Mouse (Mus musculus): ENCODE measurements at regions not wholly inside any gene's neighbourhood (a gene's known extent, or its start where the extent isn't known, plus 50 kb on each side); places are given as distances from the start of the nearest gene placed in this dataset.

DNA sequence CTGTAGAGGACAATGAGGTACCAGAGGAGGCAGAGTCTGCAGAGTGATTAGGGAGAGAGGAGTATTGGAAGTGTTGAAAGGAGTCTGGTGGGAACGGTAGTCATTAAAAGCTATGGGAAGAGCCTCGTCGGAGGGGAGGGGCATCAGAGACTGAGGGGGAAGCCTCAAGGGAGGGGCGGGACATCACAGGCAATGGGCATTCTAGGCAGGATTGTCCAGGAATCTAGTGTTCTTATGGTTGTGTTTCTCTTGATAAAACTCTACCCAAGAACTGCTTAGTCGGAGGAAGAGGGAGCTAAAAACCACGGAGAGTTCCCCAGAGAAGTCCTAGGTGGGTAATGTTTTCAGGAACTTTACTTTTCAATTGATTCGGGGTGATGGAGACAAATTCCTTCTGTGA, 90.2 kb downstream of the Sec23ip start:
- ATAC-seq, result no peak

DNA sequence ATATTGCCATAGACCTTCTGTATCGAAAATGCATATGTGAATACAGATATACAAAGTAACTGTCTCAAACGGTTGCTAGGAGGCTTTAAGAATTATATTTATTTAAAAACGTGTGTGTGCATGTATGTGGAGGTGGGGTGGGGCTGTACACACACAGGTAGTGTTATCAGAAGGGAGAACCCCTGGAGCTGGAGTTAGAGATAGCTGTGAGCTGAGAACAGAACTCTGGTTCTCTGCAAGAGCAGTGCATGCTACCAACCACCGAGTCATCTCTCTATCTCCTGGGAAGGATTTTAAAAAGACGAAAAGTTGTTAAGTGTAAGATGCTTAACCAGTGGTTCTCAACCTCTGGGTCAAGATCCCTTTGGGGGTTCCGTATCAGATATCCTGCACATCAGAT, 91.7 kb downstream of the Sec23ip start:
- WGBS, result 68% methylated on average over 6 of the region's 6 CpGs

More for the DNA sequence above, 90.2 kb downstream of the Sec23ip start:
- H3K4me1 ChIP-seq (ENCODE audit: control insufficient read depth, insufficient read depth, low read length), result no peaks in the 10 kb centered on the region
- no peak overlapping the region for H3K4me3 ChIP-seq (ENCODE audit: low read length)
- no peaks in the 10 kb centered on the region for H3K27me3 ChIP-seq (replicated peaks; ENCODE audit: control insufficient read depth, insufficient read depth, low read length)
- H3K4me2 ChIP-seq (ENCODE audit: low read depth, low read length), result no peak overlapping the region
- 34% methylated on average over 7 of the region's 7 CpGs for WGBS
- no peak overlapping the region for H3K9ac ChIP-seq (ENCODE audit: low read depth, low read length)
- H3K27ac ChIP-seq (ENCODE audit: low read length), result no peak overlapping the region
- H3K9me3 ChIP-seq (ENCODE audit: control insufficient read depth, low read length), result no peaks in the 10 kb centered on the region
- H3K36me3 ChIP-seq (ENCODE audit: control insufficient read depth, insufficient read depth, low read length), result no peaks in the 10 kb centered on the region

DNA sequence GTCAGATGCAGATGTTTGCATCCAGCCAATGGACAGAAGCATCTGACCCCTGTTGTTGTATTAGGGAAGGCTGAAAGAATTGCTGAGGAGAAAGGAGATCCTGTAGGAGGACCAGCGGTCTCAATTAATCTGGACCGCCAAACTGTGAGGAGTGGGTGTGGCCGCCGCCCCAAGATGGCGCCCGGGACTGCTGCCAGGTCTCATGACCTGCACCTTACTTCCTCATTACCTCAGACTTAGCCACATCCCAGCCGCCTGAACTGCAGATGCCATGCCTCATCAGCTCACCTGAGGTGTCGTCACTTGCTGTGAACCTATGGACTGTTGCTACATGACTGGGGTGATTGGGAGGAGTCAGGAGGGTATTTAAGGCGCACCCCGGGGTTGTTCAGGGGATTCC, 97.8 kb downstream of the Sec23ip start:
- no peak for ATAC-seq

More for the DNA sequence above, 91.7 kb downstream of the Sec23ip start:
- no peaks in the 10 kb centered on the region for H3K27me3 ChIP-seq (replicated peaks; ENCODE audit: control insufficient read depth, insufficient read depth, low read length)
- H3K4me1 ChIP-seq (ENCODE audit: control insufficient read depth, insufficient read depth, low read length), result no peaks in the 10 kb centered on the region
- H3K4me2 ChIP-seq (ENCODE audit: low read depth, low read length), result no peak overlapping the region
- no peak for ATAC-seq
- no peak overlapping the region for H3K27ac ChIP-seq (ENCODE audit: low read length)
- H3K9ac ChIP-seq (ENCODE audit: low read depth, low read length), result no peak overlapping the region
- no peak overlapping the region for H3K4me3 ChIP-seq (ENCODE audit: low read length)
- H3K9me3 ChIP-seq (ENCODE audit: control insufficient read depth, low read length), result no peaks in the 10 kb centered on the region
- no peaks in the 10 kb centered on the region for H3K36me3 ChIP-seq (ENCODE audit: control insufficient read depth, insufficient read depth, low read length)

DNA sequence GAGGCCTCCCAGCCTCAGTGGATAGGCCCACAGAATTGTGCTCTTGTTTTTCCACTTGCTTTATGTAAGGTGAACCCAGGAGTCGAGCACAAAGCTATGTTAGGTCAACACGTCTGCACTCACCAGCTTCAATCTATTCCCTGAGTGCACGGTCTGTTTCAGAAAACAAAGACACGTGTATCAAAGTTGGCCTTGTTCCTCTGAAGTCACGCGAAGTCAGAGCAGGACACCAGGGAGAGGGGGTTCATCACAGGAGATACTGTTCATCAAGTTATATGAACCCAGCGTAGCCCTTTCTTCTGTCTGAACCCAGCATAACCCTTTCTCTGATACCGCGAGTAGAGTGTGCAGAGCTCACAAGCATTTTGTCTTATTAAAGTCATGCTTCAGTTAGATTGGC, 98.8 kb downstream of the Sec23ip start:
- no peaks in the 10 kb centered on the region for H3K36me3 ChIP-seq (ENCODE audit: control insufficient read depth, insufficient read depth, low read length)
- H3K9ac ChIP-seq (ENCODE audit: low read depth, low read length), result no peak overlapping the region
- no peak overlapping the region for H3K27ac ChIP-seq (ENCODE audit: low read length)
- H3K4me2 ChIP-seq (ENCODE audit: low read depth, low read length), result no peak overlapping the region
- no peak overlapping the region for H3K4me3 ChIP-seq (ENCODE audit: low read length)
- H3K9me3 ChIP-seq (ENCODE audit: control insufficient read depth, low read length), result no peaks in the 10 kb centered on the region
- 84% methylated on average over 9 of the region's 9 CpGs for WGBS
- H3K27me3 ChIP-seq (replicated peaks; ENCODE audit: control insufficient read depth, insufficient read depth, low read length), result no peaks in the 10 kb centered on the region
- no peaks in the 10 kb centered on the region for H3K4me1 ChIP-seq (ENCODE audit: control insufficient read depth, insufficient read depth, low read length)
- no peak for ATAC-seq

More for the DNA sequence above, 97.8 kb downstream of the Sec23ip start:
- Histone ChIP-seq H3K27ac (ENCODE audit: low read length) (no peak overlapping the region), H3K4me2 (ENCODE audit: low read depth, low read length) (no peak overlapping the region), H3K4me1 (ENCODE audit: control insufficient read depth, insufficient read depth, low read length) (no peaks in the 10 kb centered on the region), H3K9ac (ENCODE audit: low read depth, low read length) (no peak overlapping the region), H3K36me3 (ENCODE audit: control insufficient read depth, insufficient read depth, low read length) (no peaks in the 10 kb centered on the region), H3K27me3 (replicated peaks; ENCODE audit: control insufficient read depth, insufficient read depth, low read length) (no peaks in the 10 kb centered on the region), H3K9me3 (ENCODE audit: control insufficient read depth, low read length) (no peaks in the 10 kb centered on the region), H3K4me3 (ENCODE audit: low read length) (no peak overlapping the region)
- WGBS, result 93% methylated on average over 10 of the region's 10 CpGs

DNA sequence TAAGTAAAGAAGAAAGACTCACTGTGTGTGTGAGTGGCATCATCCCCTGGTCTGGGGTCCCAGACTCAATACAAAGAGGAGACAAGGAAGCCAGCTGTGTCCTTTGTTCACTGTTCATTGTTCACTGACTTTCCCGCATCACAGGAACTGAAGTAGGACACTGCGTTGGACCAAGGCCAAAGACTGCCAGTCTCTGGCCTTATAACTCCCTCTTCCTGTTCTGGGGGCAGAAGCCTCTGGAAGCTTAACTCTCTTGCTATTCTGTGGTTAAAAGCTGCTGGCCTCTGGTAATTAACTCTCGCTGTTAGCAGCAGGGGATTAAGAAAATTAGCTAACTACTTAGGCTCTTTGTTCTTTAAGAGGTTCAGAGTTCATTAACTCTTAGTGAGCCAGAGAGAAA, 104.5 kb downstream of the Sec23ip start:
- WGBS, result 44% methylated on average over 3 of the region's 3 CpGs
- no peak for ATAC-seq
- Histone ChIP-seq H3K9me3 (ENCODE audit: control insufficient read depth, low read length) (no peaks in the 10 kb centered on the region), H3K9ac (ENCODE audit: low read depth, low read length) (no peak overlapping the region), H3K4me2 (ENCODE audit: low read depth, low read length) (no peak overlapping the region), H3K27me3 (replicated peaks; ENCODE audit: control insufficient read depth, insufficient read depth, low read length) (no peaks in the 10 kb centered on the region), H3K4me1 (ENCODE audit: control insufficient read depth, insufficient read depth, low read length) (no peaks in the 10 kb centered on the region), H3K27ac (ENCODE audit: low read length) (no peak overlapping the region), H3K4me3 (ENCODE audit: low read length) (no peak overlapping the region), H3K36me3 (ENCODE audit: control insufficient read depth, insufficient read depth, low read length) (no peaks in the 10 kb centered on the region)

DNA sequence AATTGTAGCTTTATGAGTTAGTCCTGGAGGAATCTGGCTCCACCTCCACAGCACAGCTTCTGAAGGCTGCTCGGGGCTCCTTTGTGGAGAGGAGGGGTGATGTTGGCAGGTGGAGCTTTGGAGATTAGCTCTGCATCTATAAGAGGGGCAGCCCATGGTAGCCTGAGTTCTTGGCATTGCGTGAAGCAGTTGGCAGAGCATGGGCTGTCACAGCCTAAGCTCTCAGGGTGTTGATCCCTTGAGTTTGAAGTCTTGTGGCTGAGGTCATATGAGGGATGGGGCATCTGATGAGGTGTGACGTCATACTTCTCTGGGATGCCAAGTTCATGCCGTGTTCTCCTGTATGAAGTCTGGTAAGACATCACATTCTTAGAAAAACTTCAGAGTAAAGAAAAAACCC, 109.5 kb downstream of the Sec23ip start:
- 70% methylated on average over 4 of the region's 4 CpGs for WGBS
- Histone ChIP-seq H3K27me3 (replicated peaks; ENCODE audit: control insufficient read depth, insufficient read depth, low read length) (no peaks in the 10 kb centered on the region), H3K4me1 (ENCODE audit: control insufficient read depth, insufficient read depth, low read length) (no peaks in the 10 kb centered on the region), H3K9ac (ENCODE audit: low read depth, low read length) (no peak overlapping the region), H3K9me3 (ENCODE audit: control insufficient read depth, low read length) (no peaks in the 10 kb centered on the region), H3K27ac (ENCODE audit: low read length) (no peak overlapping the region), H3K36me3 (ENCODE audit: control insufficient read depth, insufficient read depth, low read length) (no peaks in the 10 kb centered on the region), H3K4me3 (ENCODE audit: low read length) (no peak overlapping the region), H3K4me2 (ENCODE audit: low read depth, low read length) (no peak overlapping the region)
- no peak for ATAC-seq

DNA sequence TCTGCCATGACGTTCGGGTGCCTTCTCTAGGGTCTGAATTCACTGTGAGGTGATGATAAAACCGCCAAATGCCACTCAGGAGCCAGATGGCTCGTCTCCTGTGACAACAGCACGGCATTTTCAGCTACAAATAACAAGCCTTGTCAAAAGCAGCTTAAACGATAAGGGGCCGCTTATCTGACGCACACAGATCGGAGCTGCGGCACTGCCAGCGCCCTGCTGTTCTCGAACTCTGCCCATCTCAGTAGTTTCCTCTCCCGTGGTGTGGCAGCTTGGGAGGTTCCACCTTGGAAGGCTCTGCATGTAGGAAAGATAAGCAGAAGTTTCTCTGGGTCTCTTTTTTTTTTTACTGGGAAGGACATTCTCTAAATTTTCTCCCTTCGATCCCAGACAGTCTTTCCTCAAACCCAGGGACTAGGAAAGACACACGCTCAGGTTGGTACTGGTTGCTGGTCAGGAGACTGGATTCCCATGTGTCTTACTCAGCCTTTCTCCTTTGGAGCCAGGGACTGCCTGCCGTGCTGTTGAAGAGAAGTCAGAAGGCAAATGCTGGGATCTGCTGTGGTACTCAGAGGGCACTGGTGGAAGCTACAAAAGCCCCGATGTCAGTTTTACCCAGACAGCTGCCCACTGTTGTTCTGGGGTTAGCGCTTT, 110.1 kb downstream of the Sec23ip start:
- Histone ChIP-seq H3K36me3 (ENCODE audit: control insufficient read depth, insufficient read depth, low read length) (no peaks in the 10 kb centered on the region), H3K27ac (ENCODE audit: low read length) (no peak overlapping the region), H3K4me3 (ENCODE audit: low read length) (no peak overlapping the region), H3K27me3 (replicated peaks; ENCODE audit: control insufficient read depth, insufficient read depth, low read length) (no peaks in the 10 kb centered on the region), H3K4me1 (ENCODE audit: control insufficient read depth, insufficient read depth, low read length) (no peaks in the 10 kb centered on the region), H3K4me2 (ENCODE audit: low read depth, low read length) (no peak overlapping the region), H3K9ac (ENCODE audit: low read depth, low read length) (no peak overlapping the region), H3K9me3 (ENCODE audit: control insufficient read depth, low read length) (no peaks in the 10 kb centered on the region)
- WGBS, result 62% methylated on average over 18 of the region's 18 CpGs
- no peak for ATAC-seq

DNA sequence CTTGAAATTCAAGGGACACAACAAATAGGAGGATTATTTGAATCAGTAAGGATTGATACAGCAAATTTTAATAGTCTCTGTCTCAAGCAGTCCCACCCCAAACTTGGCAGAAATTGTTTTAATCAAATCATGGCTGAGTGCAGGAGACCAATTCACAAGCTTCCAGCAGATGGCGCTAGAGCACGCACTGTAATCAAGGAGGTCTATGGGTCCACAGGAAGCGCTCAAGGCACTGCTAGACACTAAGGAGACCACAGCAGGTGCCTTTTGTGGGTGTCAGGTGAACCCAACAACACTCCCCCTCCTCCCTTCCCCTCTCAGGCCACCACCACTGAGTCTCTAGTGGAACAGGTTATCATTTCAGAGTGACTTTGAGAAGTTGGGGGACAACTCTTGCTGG, 115.4 kb downstream of the Sec23ip start:
- H3K4me2 ChIP-seq (ENCODE audit: low read depth, low read length), result no peak overlapping the region
- no peak for ATAC-seq
- 4% methylated on average over 3 of the region's 3 CpGs for WGBS
- no peaks in the 10 kb centered on the region for H3K36me3 ChIP-seq (ENCODE audit: control insufficient read depth, insufficient read depth, low read length)
- H3K4me1 ChIP-seq (ENCODE audit: control insufficient read depth, insufficient read depth, low read length), result no peaks in the 10 kb centered on the region
- no peaks in the 10 kb centered on the region for H3K27me3 ChIP-seq (replicated peaks; ENCODE audit: control insufficient read depth, insufficient read depth, low read length)
- no peak overlapping the region for H3K4me3 ChIP-seq (ENCODE audit: low read length)
- no peak overlapping the region for H3K27ac ChIP-seq (ENCODE audit: low read length)
- H3K9ac ChIP-seq (ENCODE audit: low read depth, low read length), result no peak overlapping the region
- no peaks in the 10 kb centered on the region for H3K9me3 ChIP-seq (ENCODE audit: control insufficient read depth, low read length)

DNA sequence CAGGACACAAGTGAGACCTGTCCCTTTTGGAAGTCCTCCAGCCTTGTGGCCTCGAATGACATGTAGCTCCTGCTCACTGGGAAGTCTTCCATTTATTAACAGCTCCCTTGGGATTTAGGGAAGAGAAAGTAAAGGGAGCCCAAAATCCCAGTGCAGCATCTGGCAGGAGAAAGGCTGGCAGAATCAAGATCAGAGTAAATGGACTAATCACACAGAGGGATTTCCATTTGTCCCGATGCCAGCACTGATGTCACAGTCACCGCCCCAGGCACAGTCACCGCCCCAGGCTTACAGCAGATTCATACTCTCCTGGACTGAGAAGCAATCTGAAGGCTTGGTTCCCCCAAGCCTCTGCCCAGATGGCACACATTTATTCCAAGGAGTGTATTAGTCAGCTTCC, 116.0 kb downstream of the Sec23ip start:
- Histone ChIP-seq H3K36me3 (ENCODE audit: control insufficient read depth, insufficient read depth, low read length) (no peaks in the 10 kb centered on the region), H3K9me3 (ENCODE audit: control insufficient read depth, low read length) (no peaks in the 10 kb centered on the region), H3K9ac (ENCODE audit: low read depth, low read length) (no peak overlapping the region), H3K4me1 (ENCODE audit: control insufficient read depth, insufficient read depth, low read length) (no peaks in the 10 kb centered on the region), H3K4me3 (ENCODE audit: low read length) (no peak overlapping the region), H3K27me3 (replicated peaks; ENCODE audit: control insufficient read depth, insufficient read depth, low read length) (no peaks in the 10 kb centered on the region), H3K27ac (ENCODE audit: low read length) (no peak overlapping the region), H3K4me2 (ENCODE audit: low read depth, low read length) (no peak overlapping the region)
- no peak for ATAC-seq
- 73% methylated on average over 4 of the region's 4 CpGs for WGBS

DNA sequence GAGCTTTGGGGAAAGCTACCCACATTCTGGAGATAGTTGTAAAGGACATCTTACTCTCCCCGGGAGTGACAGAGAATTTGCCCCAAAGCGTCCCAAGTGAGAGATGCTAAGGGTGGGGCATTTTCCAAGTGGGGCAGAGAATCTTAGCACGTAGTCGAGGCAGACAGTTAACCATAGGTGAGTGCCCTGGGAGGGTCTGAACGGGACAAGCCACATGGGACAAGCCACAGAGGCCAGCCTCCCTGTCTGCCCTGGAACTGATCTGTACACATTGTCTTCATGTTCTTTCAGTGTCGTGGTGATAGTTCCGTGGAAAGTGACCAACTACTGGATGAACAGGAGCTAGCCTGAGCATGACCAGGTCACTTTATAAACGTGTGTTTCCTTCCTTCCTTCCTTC, 116.6 kb downstream of the Sec23ip start:
- ATAC-seq, result no peak
- H3K9ac ChIP-seq (ENCODE audit: low read depth, low read length), result no peak overlapping the region
- H3K4me2 ChIP-seq (ENCODE audit: low read depth, low read length), result no peak overlapping the region
- no peaks in the 10 kb centered on the region for H3K4me1 ChIP-seq (ENCODE audit: control insufficient read depth, insufficient read depth, low read length)
- H3K4me3 ChIP-seq (ENCODE audit: low read length), result no peak overlapping the region
- WGBS, result 88% methylated on average over 8 of the region's 8 CpGs
- H3K36me3 ChIP-seq (ENCODE audit: control insufficient read depth, insufficient read depth, low read length), result no peaks in the 10 kb centered on the region
- no peak overlapping the region for H3K27ac ChIP-seq (ENCODE audit: low read length)
- H3K9me3 ChIP-seq (ENCODE audit: control insufficient read depth, low read length), result no peaks in the 10 kb centered on the region
- H3K27me3 ChIP-seq (replicated peaks; ENCODE audit: control insufficient read depth, insufficient read depth, low read length), result no peaks in the 10 kb centered on the region

Data from intestine, embryonic 16.5 days (tissue).